Mouse (Mus musculus) kidney, adult 2 months (tissue): ENCODE data around the gene Fgf6.

ENCODE experiments used
- CTCF ChIP-seq: fragments of 200-500 bp; conservative IDR thresholded peaks from 2 replicates; pipeline ENCODE4 v1.5.1; 2011; ENCODE audit warnings: low read depth, mild to moderate bottlenecking, control low read depth, low read length, moderate library complexity, mixed read lengths; ENCODE audit not compliant: insufficient read depth, insufficient read length
- POLR2A ChIP-seq: fragments of 200-500 bp; IDR thresholded peaks from one replicate; pipeline ENCODE4 v1.6.1; 2011; ENCODE audit warnings: low read depth, low read length, control low read depth

GRCm38 (mm10) chr6:126995494-126995893 is 19.9 kb upstream of the Fgf6 start:
- TF ChIP-seq CTCF, result no peak
- TF ChIP-seq POLR2A, result no peak
